Mouse (Mus musculus) ES-E14 (cell line): ENCODE results near the gene Hoxb13.

Source experiments
- CHD2 ChIP-seq: IDR thresholded peaks from 2 replicates; pipeline ENCODE4 v1.6.1; 2014; ENCODE audit warnings: mild to moderate bottlenecking, low read depth, low read length, inconsistent platforms
- MAFK ChIP-seq: IDR thresholded peaks from 2 replicates; pipeline ENCODE4 v1.6.1; 2014; ENCODE audit warnings: mild to moderate bottlenecking, low read depth, low read length, inconsistent platforms; ENCODE audit not compliant: insufficient read depth
- ZC3H11A ChIP-seq: IDR thresholded peaks from 2 replicates; pipeline ENCODE4 v1.6.1; 2012; ENCODE audit warnings: low read depth, mild to moderate bottlenecking, inconsistent platforms, low read length, borderline replicate concordance

DNA sequence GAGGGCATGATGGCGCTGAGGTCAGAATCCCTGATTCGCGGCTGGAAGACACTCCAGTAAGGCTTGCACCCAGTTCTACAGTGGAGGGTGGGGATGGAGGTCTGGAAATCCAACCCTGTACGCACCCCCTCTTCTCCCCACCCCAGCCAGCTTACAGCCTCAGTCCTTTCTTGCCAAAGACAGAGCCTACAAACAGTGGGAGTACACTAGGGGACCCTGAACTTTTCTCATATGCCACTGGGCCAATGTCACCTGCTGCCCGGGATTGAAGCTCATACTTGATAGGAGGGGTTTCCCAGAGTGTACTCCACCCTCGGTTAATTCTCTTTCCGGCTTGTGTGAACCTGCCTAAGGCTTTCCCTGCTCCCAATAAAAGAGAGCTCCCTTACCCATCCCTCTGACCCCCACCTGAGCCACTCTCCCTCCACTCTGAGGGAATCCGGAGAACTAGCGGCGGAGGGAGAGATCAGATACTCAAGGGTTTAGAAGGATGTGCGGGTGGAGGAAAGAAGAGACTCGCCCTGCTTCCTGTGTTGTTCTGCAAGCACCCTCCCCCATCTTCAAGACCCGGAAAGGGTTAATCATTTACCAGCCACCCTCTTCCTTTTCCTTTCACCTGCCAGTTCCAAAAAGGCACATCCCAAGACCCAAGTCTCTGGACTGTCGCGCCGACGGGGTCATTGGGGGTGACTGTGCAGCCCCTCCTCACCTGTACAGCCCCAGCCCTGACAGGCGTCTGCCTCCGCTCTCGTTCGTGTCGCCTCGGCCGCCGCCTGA is 21.4 kb upstream of the Hoxb13 start:
- no peak for TF ChIP-seq CHD2
- TF ChIP-seq MAFK, result no peak
- no peak for TF ChIP-seq ZC3H11A
